Mouse (Mus musculus) heart, embryonic 14.5 days (tissue): ENCODE measurements around the gene Ftsj3. TPM values are rescaled to one million over a fixed set of nuclear protein-coding genes. Genes with fewer than 3 reads are reported as not detected.

Experiments used
- ATAC-seq: fragments of 200-750 bp; cut with Nextera tagmentation; 2 replicates; pipeline ENCODE4 v1.8.0; 2017; ENCODE audit warnings: low read depth, moderate TSS enrichment; ENCODE audit not compliant: insufficient number of reproducible peaks, insufficient read depth, low FRiP score
- H3K27ac ChIP-seq, 2 experiments: fragments of 200-500 bp in 1 of 2; fragments of 300-500 bp in 1 of 2; sonication (generic) in 1 of 2; replicated peaks in 1 of 2; 2 replicates each; pipeline ENCODE4 v1.5.1; 2012 to 2014; ENCODE audit warnings: low read depth in 2 of 2, low read length in 2 of 2, control low read depth in 1 of 2, mild to moderate bottlenecking in 1 of 2, mixed read lengths in 1 of 2; ENCODE audit not compliant: control insufficient read depth in 1 of 2, insufficient read depth in 1 of 2
- H3K27me3 ChIP-seq: fragments of 300-500 bp; sonication (generic); 2 replicates; pipeline ENCODE4 v1.6.1; 2014; ENCODE audit warnings: mild to moderate bottlenecking, low read length, control low read depth; ENCODE audit not compliant: control insufficient read depth, insufficient read depth
- H3K36me3 ChIP-seq: fragments of 300-500 bp; sonication (generic); 2 replicates; pipeline ENCODE4 v1.6.1; 2014; ENCODE audit warnings: mild to moderate bottlenecking, control low read depth, low read length, mixed read lengths; ENCODE audit not compliant: control insufficient read depth, insufficient read depth
- H3K4me1 ChIP-seq, 2 experiments: fragments of 200-500 bp in 1 of 2; fragments of 300-500 bp in 1 of 2; sonication (generic) in 1 of 2; 2 replicates each; pipeline ENCODE4 v1.6.1; 2012 to 2014; ENCODE audit warnings: low read length in 2 of 2, control low read depth in 1 of 2, mixed read lengths in 1 of 2; ENCODE audit not compliant: control insufficient read depth in 2 of 2, insufficient read depth in 2 of 2
- H3K4me2 ChIP-seq: fragments of 300-500 bp; sonication (generic); 2 replicates; pipeline ENCODE4 v1.6.1; 2014; ENCODE audit warnings: mild to moderate bottlenecking, low read length
- H3K4me3 ChIP-seq, 2 experiments: fragments of 200-500 bp in 1 of 2; fragments of 300-500 bp in 1 of 2; sonication (generic) in 1 of 2; 2 replicates each; pipeline ENCODE4 v1.5.1; 2012 to 2014; ENCODE audit warnings: low read length in 2 of 2, mild to moderate bottlenecking in 2 of 2, control low read depth in 1 of 2, low read depth in 1 of 2, moderate library complexity in 1 of 2; ENCODE audit not compliant: control insufficient read depth in 1 of 2, insufficient read depth in 1 of 2
- H3K9ac ChIP-seq: fragments of 300-500 bp; sonication (generic); 2 replicates; pipeline ENCODE4 v1.6.1; 2014; ENCODE audit warnings: mild to moderate bottlenecking, low read length
- H3K9me3 ChIP-seq: fragments of 300-500 bp; sonication (generic); 2 replicates; pipeline ENCODE4 v1.6.1; 2016; ENCODE audit warnings: low read length, control low read depth; ENCODE audit not compliant: control insufficient read depth
- WGBS: fragments of 180-500 bp; shearing (Covaris S2); extraction: QIAGEN DNeasy Blood & Tissue Kit; methylation state at CpG from one replicate; pipeline ENCODE4 v1.1.7; 2014; 5-methylcytosine and 5-hydroxymethylcytosine counted together
- polyA plus RNA-seq: library from polyadenylated mRNA; unstranded; fragments of >200 nt; fragmentation: Nextera tagmentation; extraction: Ambion mirVana; gene quantifications from 2 replicates; pipeline ENCODE4 v1.2.1, GENCODE M21; 2014

Ftsj3 gene
- polyA plus RNA-seq, 1 experiment from 2014 or later, result 31.7 TPM

- H3K27me3 ChIP-seq, result no peaks in the 10 kb centered on the region
- H3K4me3 ChIP-seq, result no peak overlapping the region
- peaks cover 46% of the 10 kb centered on the region for H3K36me3 ChIP-seq
- H3K4me1 ChIP-seq, result peaks cover 5 to 22% of the 10 kb centered on the region in 2 experiments
- ATAC-seq, result no peak
- 0 out of 2 replicates have a peak overlapping the region, but pooled peaks have one; percentile 8 for H3K9ac ChIP-seq
- 56% methylated on average over 8 of the region's 8 CpGs for WGBS
- no peak overlapping the region for H3K4me2 ChIP-seq
- no peak overlapping the region for H3K27ac ChIP-seq
- no peaks in the 10 kb centered on the region for H3K9me3 ChIP-seq
These were observed 12.6 kb upstream of the Ftsj3 start for GRCm38 (mm10) chr11:106268326-106269059.

GRCm38 (mm10) chr11:106267871-106268270, 12.0 kb upstream of the Ftsj3 start:
- no peaks in the 10 kb centered on the region for H3K9me3 ChIP-seq
- no peak overlapping the region for H3K27ac ChIP-seq
- H3K36me3 ChIP-seq, result peaks cover 52% of the 10 kb centered on the region
- H3K4me2 ChIP-seq, result no peak overlapping the region
- 65% methylated on average over 5 of the region's 5 CpGs for WGBS
- H3K9ac ChIP-seq, result no peak overlapping the region
- peaks cover 5 to 19% of the 10 kb centered on the region in 2 experiments for H3K4me1 ChIP-seq
- no peaks in the 10 kb centered on the region for H3K27me3 ChIP-seq
- no peak for ATAC-seq
- no peak overlapping the region for H3K4me3 ChIP-seq

GRCm38 (mm10) chr11:106267311-106267852, 11.5 kb upstream of the Ftsj3 start:
- Histone ChIP-seq H3K36me3 (peaks cover 57% of the 10 kb centered on the region), H3K27ac (no peak overlapping the region), H3K27me3 (no peaks in the 10 kb centered on the region), H3K4me3 (no peak overlapping the region), H3K4me2 (no peak overlapping the region), H3K9ac (no peak overlapping the region), H3K9me3 (no peaks in the 10 kb centered on the region), H3K4me1 (peaks cover 5 to 19% of the 10 kb centered on the region in 2 experiments)
- no peak for ATAC-seq
- WGBS, result 71% methylated on average over 15 of the region's 15 CpGs

GRCm38 (mm10) chr11:106266431-106266830, 10.6 kb upstream of the Ftsj3 start:
- H3K4me2 ChIP-seq, result no peak overlapping the region
- WGBS, result 93% methylated on average over 10 of the region's 10 CpGs
- ATAC-seq, result no peak
- H3K27ac ChIP-seq, result no peak overlapping the region
- no peaks in the 10 kb centered on the region for H3K9me3 ChIP-seq
- no peaks in the 10 kb centered on the region for H3K27me3 ChIP-seq
- no peak overlapping the region for H3K4me3 ChIP-seq
- H3K36me3 ChIP-seq, result peaks cover 67% of the 10 kb centered on the region
- no peak overlapping the region for H3K9ac ChIP-seq
- peaks cover 2 to 18% of the 10 kb centered on the region in 2 experiments for H3K4me1 ChIP-seq

GRCm38 (mm10) chr11:106265570-106265969, 9.7 kb upstream of the Ftsj3 start:
- Histone ChIP-seq H3K9me3 (no peaks in the 10 kb centered on the region), H3K4me3 (no peak overlapping the region), H3K27me3 (no peaks in the 10 kb centered on the region), H3K4me2 (no peak overlapping the region), H3K27ac (no peak overlapping the region), H3K4me1 (peaks cover 0 to 12% of the 10 kb centered on the region in 2 experiments; a peak in 3 of 4 replicates), H3K9ac (no peak overlapping the region), H3K36me3 (peaks cover 75% of the 10 kb centered on the region)
- ATAC-seq, result no peak
- WGBS, result 89% methylated on average over 4 of the region's 4 CpGs

- Histone ChIP-seq H3K4me2 (no peak overlapping the region), H3K9ac (no peak overlapping the region), H3K27me3 (no peaks in the 10 kb centered on the region), H3K4me1 (peaks cover 0 to 12% of the 10 kb centered on the region in 2 experiments; a peak in 3 of 4 replicates), H3K36me3 (peaks cover 74% of the 10 kb centered on the region), H3K27ac (no peak overlapping the region), H3K4me3 (no peak overlapping the region), H3K9me3 (no peaks in the 10 kb centered on the region)
- no peak for ATAC-seq
- WGBS, result 92% methylated on average over 15 of the region's 15 CpGs
These were observed 9.1 kb upstream of the Ftsj3 start for GRCm38 (mm10) chr11:106264988-106265387.

GRCm38 (mm10) chr11:106263963-106264362, 8.1 kb upstream of the Ftsj3 start:
- H3K4me1 ChIP-seq, result peaks cover 0 to 11% of the 10 kb centered on the region in 2 experiments; a peak in 3 of 4 replicates
- H3K27ac ChIP-seq, result no peak overlapping the region
- no peak for ATAC-seq
- no peaks in the 10 kb centered on the region for H3K9me3 ChIP-seq
- no peak overlapping the region for H3K4me3 ChIP-seq
- WGBS, result 86% methylated on average over 9 of the region's 9 CpGs
- H3K27me3 ChIP-seq, result no peaks in the 10 kb centered on the region
- no peak overlapping the region for H3K4me2 ChIP-seq
- H3K9ac ChIP-seq, result no peak overlapping the region
- peaks cover 80% of the 10 kb centered on the region for H3K36me3 ChIP-seq
